Mouse (Mus musculus) fat pad, adult 2 months (tissue): ENCODE data around the gene Rlbp1.

Experiments used
- DNase-seq: peaks from one replicate; pipeline ENCODE4 v3.0.0-alpha.2; 2011; ENCODE audit warnings: low read depth, low spot score; ENCODE audit errors: extremely low read depth

The Rlbp1 gene

DNA sequence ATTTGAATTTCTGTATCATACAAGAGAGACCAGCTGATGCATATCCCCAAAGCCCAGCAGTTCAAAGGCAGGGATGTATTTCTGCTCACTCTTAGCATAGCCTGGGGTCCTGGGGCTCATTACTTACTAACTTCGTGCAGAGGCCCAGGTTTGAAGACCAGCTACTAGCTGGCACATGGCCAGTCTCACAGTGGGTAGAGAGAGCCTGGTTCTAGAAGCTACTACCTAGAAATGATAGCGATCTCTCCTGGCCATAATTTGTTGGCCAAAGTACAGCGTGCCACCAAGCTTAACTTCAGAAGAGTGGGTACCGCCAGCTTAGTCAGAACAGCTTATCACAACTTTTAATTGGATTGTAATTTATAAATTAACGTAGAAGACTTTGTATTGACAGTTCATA lies 58.1 kb downstream of the Rlbp1 start:
- DNase-seq: no peak
